Mouse (Mus musculus) sigmoid colon, adult 10 weeks (tissue): ENCODE data around the gene Mup16. TPM values are rescaled to one million over a fixed set of nuclear protein-coding genes. Genes with fewer than 3 reads are reported as not detected.

Source experiments
- polyA plus RNA-seq: library from polyadenylated mRNA; stranded (reverse); fragments of 350-450 nt; fragmentation: Illumina TruSeq; extraction: RNeasy Lipid Tissue Mini Kit (QIAGEN cat#74804); gene quantifications from one replicate; pipeline ENCODE4 v1.2.3, GENCODE M21; 2014; ENCODE audit warnings: low read depth, low replicate concordance

Gene Mup16
- not detected for polyA plus RNA-seq

GRCm38 (mm10) chr4:61519431-61519830 lies at the start of gene Mup16:
TSS of gene Mup16 (minus strand) at chr4:61519531.

Other genes starting within 250 kb of the Mup16 start
- 2.9 TPM for gene Mup14, start 215.5 kb downstream of the Mup16 start, polyA plus RNA-seq
- not detected for gene Mup15, start 79.8 kb downstream of the Mup16 start, polyA plus RNA-seq
- not detected for gene Mup17, start 76.3 kb upstream of the Mup16 start, polyA plus RNA-seq
- not detected for gene Mup18, start 154.6 kb upstream of the Mup16 start, polyA plus RNA-seq